Mouse (Mus musculus) heart, postnatal 0 days (tissue): ENCODE data around the gene Cdk19. TPM values are rescaled to one million over a fixed set of nuclear protein-coding genes. Genes with fewer than 3 reads are reported as not detected.

ENCODE experiments used
- ATAC-seq: fragments of 200-750 bp; cut with Nextera tagmentation; 2 replicates; pipeline ENCODE4 v1.8.0; 2017; ENCODE audit warnings: low read depth, moderate number of reproducible peaks, moderate library complexity; ENCODE audit not compliant: insufficient read depth
- DNase-seq: peaks from one replicate; pipeline ENCODE4 v3.0.0-alpha.2; 2016; ENCODE audit warnings: low spot score
- H3K27ac ChIP-seq: fragments of 300-500 bp; sonication (generic); 2 replicates; pipeline ENCODE4 v1.5.1; 2014; ENCODE audit warnings: low read depth, mild to moderate bottlenecking
- H3K27me3 ChIP-seq: fragments of 300-500 bp; sonication (generic); 2 replicates; pipeline ENCODE4 v1.6.1; 2014; ENCODE audit warnings: low read length, mixed read lengths; ENCODE audit not compliant: control insufficient read depth, insufficient read depth
- H3K36me3 ChIP-seq: fragments of 300-500 bp; sonication (generic); replicated peaks from 2 replicates; pipeline ENCODE4 v1.6.1; 2014; ENCODE audit warnings: low read length, mixed read lengths; ENCODE audit not compliant: control insufficient read depth, insufficient read depth
- H3K4me1 ChIP-seq: fragments of 300-500 bp; sonication (generic); 2 replicates; pipeline ENCODE4 v1.6.1; 2014; ENCODE audit warnings: antibody characterized with exemption; ENCODE audit not compliant: control insufficient read depth, insufficient read depth
- H3K4me2 ChIP-seq: fragments of 300-500 bp; sonication (generic); 2 replicates; pipeline ENCODE4 v1.6.1; 2014; ENCODE audit warnings: low read depth, mild to moderate bottlenecking, low read length, moderate library complexity
- H3K4me3 ChIP-seq: fragments of 300-500 bp; sonication (generic); 2 replicates; pipeline ENCODE4 v1.5.1; 2014; ENCODE audit warnings: low read depth, low read length
- H3K9ac ChIP-seq: fragments of 300-500 bp; sonication (generic); replicated peaks from 2 replicates; pipeline ENCODE4 v1.6.1; 2014; ENCODE audit warnings: low read depth, low read length, mixed read lengths
- H3K9me3 ChIP-seq: fragments of 300-500 bp; sonication (generic); replicated peaks from 2 replicates; pipeline ENCODE4 v1.6.1; 2016; ENCODE audit warnings: low read length; ENCODE audit not compliant: control insufficient read depth
- CTCF ChIP-seq: IDR thresholded peaks from 2 replicates; pipeline ENCODE4 v1.5.1; 2016; ENCODE audit warnings: antibody characterized with exemption, control low read depth, low read depth
- EP300 ChIP-seq: IDR thresholded peaks from 2 replicates; pipeline ENCODE4 v1.6.1; 2016; ENCODE audit warnings: antibody characterized with exemption, low read depth
- WGBS: fragments of 180-500 bp; shearing (Covaris S2); extraction: QIAGEN DNeasy Blood & Tissue Kit; methylation state at CpG from one replicate; pipeline ENCODE4 v1.1.7; 2014; 5-methylcytosine and 5-hydroxymethylcytosine counted together
- polyA plus RNA-seq: library from polyadenylated mRNA; unstranded; fragments of >200 nt; fragmentation: Nextera tagmentation; extraction: Ambion mirVana; gene quantifications from 2 replicates; pipeline ENCODE4 v1.2.1, GENCODE M21; 2015
- total RNA-seq: library from RNA; depleted of rRNA; stranded (reverse); fragments of >200 nt; gene quantifications from 2 replicates; pipeline ENCODE4 v1.2.3, GENCODE M21; 2014; ENCODE audit warnings: low replicate concordance

The Cdk19 gene
- total and polyA plus RNA-seq, 2 experiments from 2014 or later: 3.1 to 11.6 TPM

GRCm38 (mm10) chr10:40351156-40351555, 11.8 kb downstream of the Cdk19 start:
- Histone ChIP-seq H3K4me1 (no peaks in the 10 kb centered on the region), H3K4me3 (no peak overlapping the region), H3K27me3 (no peaks in the 10 kb centered on the region), H3K9me3 (no peaks in the 10 kb centered on the region), H3K4me2 (no peak overlapping the region; the same call in 1 of the 2 replicates), H3K27ac (no peak overlapping the region), H3K36me3 (no peaks in the 10 kb centered on the region), H3K9ac (no peak overlapping the region)
- DNase-seq (no peak), ATAC-seq (no peak)
- WGBS: 67% methylated on average over 4 of the region's 4 CpGs
- TF ChIP-seq CTCF (no peak), EP300 (no peak)

GRCm38 (mm10) chr10:40354081-40354480, 14.7 kb downstream of the Cdk19 start:
- ATAC-seq (no peak), DNase-seq (no peak)
- no peak for TF ChIP-seq EP300
- TF ChIP-seq CTCF: no peak
- Histone ChIP-seq H3K9ac (no peak overlapping the region), H3K36me3 (no peaks in the 10 kb centered on the region), H3K4me1 (no peaks in the 10 kb centered on the region), H3K4me3 (no peak overlapping the region), H3K27me3 (no peaks in the 10 kb centered on the region), H3K9me3 (no peaks in the 10 kb centered on the region), H3K4me2 (no peak overlapping the region), H3K27ac (no peak overlapping the region)
- 89% methylated on average over 9 of the region's 9 CpGs for WGBS

GRCm38 (mm10) chr10:40354556-40354955, 15.2 kb downstream of the Cdk19 start:
- H3K27ac ChIP-seq: no peak overlapping the region
- H3K4me2 ChIP-seq: no peak overlapping the region
- H3K27me3 ChIP-seq: no peaks in the 10 kb centered on the region
- no peaks in the 10 kb centered on the region for H3K36me3 ChIP-seq
- no peak for TF ChIP-seq CTCF
- TF ChIP-seq EP300: no peak
- H3K4me3 ChIP-seq: no peak overlapping the region
- ATAC-seq (no peak), DNase-seq (no peak)
- 17% methylated on average over 1 of the region's 1 CpGs for WGBS
- H3K4me1 ChIP-seq: no peaks in the 10 kb centered on the region
- H3K9ac ChIP-seq: no peak overlapping the region
- H3K9me3 ChIP-seq: no peaks in the 10 kb centered on the region

- DNase-seq (peak; percentile 30), ATAC-seq (no peak)
- no peak overlapping the region for H3K4me2 ChIP-seq
- TF ChIP-seq EP300 (no peak), CTCF (no peak)
- no peaks in the 10 kb centered on the region for H3K27me3 ChIP-seq
- no peaks in the 10 kb centered on the region for H3K9me3 ChIP-seq
- no peak overlapping the region for H3K4me3 ChIP-seq
- no peak overlapping the region for H3K27ac ChIP-seq
- no peak overlapping the region for H3K9ac ChIP-seq
- H3K36me3 ChIP-seq: no peaks in the 10 kb centered on the region
- WGBS: 28% methylated on average over 2 of the region's 2 CpGs
- H3K4me1 ChIP-seq: no peaks in the 10 kb centered on the region
Observed at GRCm38 (mm10) chr10:40358166-40358565, 18.8 kb downstream of the Cdk19 start.

- Histone ChIP-seq H3K4me2 (no peak overlapping the region), H3K36me3 (no peaks in the 10 kb centered on the region), H3K9me3 (no peaks in the 10 kb centered on the region), H3K27ac (no peak overlapping the region), H3K27me3 (no peaks in the 10 kb centered on the region), H3K4me3 (no peak overlapping the region), H3K4me1 (no peaks in the 10 kb centered on the region), H3K9ac (no peak overlapping the region)
- ATAC-seq (no peak), DNase-seq (no peak)
- TF ChIP-seq CTCF: no peak
- no peak for TF ChIP-seq EP300
- WGBS: 62% methylated on average over 2 of the region's 2 CpGs
Observed at GRCm38 (mm10) chr10:40359131-40359530, 19.8 kb downstream of the Cdk19 start.

GRCm38 (mm10) chr10:40363004-40363403, 23.6 kb downstream of the Cdk19 start:
- Histone ChIP-seq H3K4me1 (0 out of 2 replicates have a peak, but pooled peaks cover 2% of the 10 kb centered on the region), H3K36me3 (no peaks in the 10 kb centered on the region), H3K27me3 (no peaks in the 10 kb centered on the region), H3K4me2 (no peak overlapping the region), H3K9me3 (no peaks in the 10 kb centered on the region), H3K27ac (no peak overlapping the region), H3K9ac (no peak overlapping the region), H3K4me3 (no peak overlapping the region)
- ATAC-seq (no peak), DNase-seq (no peak)
- TF ChIP-seq EP300 (no peak), CTCF (no peak)
- 38% methylated on average over 4 of the region's 4 CpGs for WGBS
